Mouse (Mus musculus) stomach, postnatal 0 days (tissue): Measurements from ENCODE around the gene Rpn1. TPM values are rescaled to one million over a fixed set of nuclear protein-coding genes. Genes with fewer than 3 reads are reported as not detected.
"Not testable (repeated sequence)": the region's sequence is repeated elsewhere in the genome, so short reads cannot be mapped to it uniquely, and the experiment has no call there.

Experiments
- ATAC-seq: fragments of 200-750 bp; cut with Nextera tagmentation; 2 replicates; pipeline ENCODE4 v1.8.0; 2017; ENCODE audit not compliant: low FRiP score, low TSS enrichment
- DNase-seq: peaks from one replicate; pipeline ENCODE4 v3.0.0-alpha.2; 2016; ENCODE audit warnings: low spot score
- H3K27ac ChIP-seq: fragments of 300-500 bp; sonication (generic); replicated peaks from 2 replicates; pipeline ENCODE4 v1.5.1; 2014; ENCODE audit warnings: mild to moderate bottlenecking, control low read depth
- H3K27me3 ChIP-seq: fragments of 300-500 bp; sonication (generic); 2 replicates; pipeline ENCODE4 v1.6.1; 2014; ENCODE audit warnings: low read length; ENCODE audit not compliant: control insufficient read depth, insufficient read depth
- H3K36me3 ChIP-seq: fragments of 300-500 bp; sonication (generic); 2 replicates; pipeline ENCODE4 v1.6.1; 2014; ENCODE audit warnings: low read length, mixed read lengths; ENCODE audit not compliant: control insufficient read depth, insufficient read depth
- H3K4me1 ChIP-seq: fragments of 300-500 bp; sonication (generic); replicated peaks from 2 replicates; pipeline ENCODE4 v1.6.1; 2014; ENCODE audit warnings: antibody characterized with exemption; ENCODE audit not compliant: control insufficient read depth, insufficient read depth
- H3K4me2 ChIP-seq: fragments of 300-500 bp; sonication (generic); replicated peaks from 2 replicates; pipeline ENCODE4 v1.6.1; 2014; ENCODE audit warnings: low read depth, mild to moderate bottlenecking, control low read depth, moderate library complexity
- H3K4me3 ChIP-seq: fragments of 300-500 bp; sonication (generic); 2 replicates; pipeline ENCODE4 v1.5.1; 2014; ENCODE audit warnings: low read depth, low read length, control low read depth
- H3K9ac ChIP-seq: fragments of 300-500 bp; sonication (generic); 2 replicates; pipeline ENCODE4 v1.6.1; 2014; ENCODE audit warnings: mild to moderate bottlenecking, low read length, control low read depth, mixed read lengths
- H3K9me3 ChIP-seq: fragments of 300-500 bp; sonication (generic); 2 replicates; pipeline ENCODE4 v1.6.1; 2016; ENCODE audit warnings: low read length; ENCODE audit not compliant: control insufficient read depth
- CTCF ChIP-seq: IDR thresholded peaks from 2 replicates; pipeline ENCODE4 v1.5.1; 2016; ENCODE audit warnings: antibody characterized with exemption, low read depth, mild to moderate bottlenecking, moderate library complexity
- EP300 ChIP-seq: optimal IDR thresholded peaks from 2 replicates; pipeline ENCODE3; 2016; ENCODE audit warnings: antibody characterized with exemption
- WGBS: fragments of 180-500 bp; shearing (Covaris S2); extraction: QIAGEN DNeasy Blood & Tissue Kit; methylation state at CpG from one replicate; pipeline ENCODE4 v1.1.7; 2014; 5-methylcytosine and 5-hydroxymethylcytosine counted together
- polyA plus RNA-seq: library from polyadenylated mRNA; unstranded; fragments of >200 nt; fragmentation: Nextera tagmentation; extraction: Ambion mirVana; gene quantifications from 2 replicates; pipeline ENCODE4 v1.2.1, GENCODE M21; 2015

The Rpn1 gene
- polyA plus RNA-seq, 1 experiment from 2014 or later = 266 TPM

- no peak for ATAC-seq
- 80% methylated on average over 5 of the region's 5 CpGs for WGBS
- no peak for TF ChIP-seq EP300
- peak; percentile 16; the same call in 1 of the 2 replicates for TF ChIP-seq CTCF
- no peaks in the 10 kb centered on the region for H3K36me3 ChIP-seq
- no peak overlapping the region for H3K9ac ChIP-seq
- H3K4me2 ChIP-seq = no peak overlapping the region
- no peak overlapping the region for H3K4me3 ChIP-seq
- H3K4me1 ChIP-seq = peaks cover 2% of the 10 kb centered on the region; the same call in 1 of the 2 replicates
- no peak overlapping the region for H3K27ac ChIP-seq
- DNase-seq = no peak
- H3K9me3 ChIP-seq = no peaks in the 10 kb centered on the region
- H3K27me3 ChIP-seq = no peaks in the 10 kb centered on the region
Measured at GRCm38 (mm10) chr6:88119309-88119708, 35.0 kb downstream of the Rpn1 start.

DNA sequence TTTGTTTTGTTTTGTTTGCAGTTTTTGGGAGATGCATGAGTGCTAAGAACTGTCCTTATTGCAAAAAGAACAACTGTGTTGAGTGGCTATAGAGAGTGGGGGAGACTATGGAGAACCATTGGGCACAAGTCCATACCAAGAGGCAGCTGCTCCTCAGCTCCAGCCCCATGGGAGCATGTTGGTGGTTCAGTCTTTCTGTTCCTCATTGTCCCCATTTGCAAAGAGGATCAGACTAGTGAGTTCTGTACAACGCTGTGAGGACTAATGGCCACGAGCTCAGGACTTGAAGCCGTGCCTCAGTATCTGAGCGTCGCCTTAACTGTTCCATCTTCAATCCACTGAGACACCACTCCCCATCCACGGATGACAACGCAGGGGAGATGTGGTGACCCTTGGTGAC, 36.5 kb downstream of the Rpn1 start:
- no peak overlapping the region for H3K4me3 ChIP-seq
- ATAC-seq (no peak), DNase-seq (no peak)
- H3K4me1 ChIP-seq = peaks cover 2% of the 10 kb centered on the region; the same call in 1 of the 2 replicates
- no peak overlapping the region for H3K9ac ChIP-seq
- H3K9me3 ChIP-seq = no peaks in the 10 kb centered on the region
- no peaks in the 10 kb centered on the region for H3K27me3 ChIP-seq
- WGBS = 86% methylated on average over 7 of the region's 7 CpGs
- H3K36me3 ChIP-seq = no peaks in the 10 kb centered on the region
- H3K4me2 ChIP-seq = no peak overlapping the region
- TF ChIP-seq CTCF (no peak), EP300 (no peak)
- no peak overlapping the region for H3K27ac ChIP-seq

DNA sequence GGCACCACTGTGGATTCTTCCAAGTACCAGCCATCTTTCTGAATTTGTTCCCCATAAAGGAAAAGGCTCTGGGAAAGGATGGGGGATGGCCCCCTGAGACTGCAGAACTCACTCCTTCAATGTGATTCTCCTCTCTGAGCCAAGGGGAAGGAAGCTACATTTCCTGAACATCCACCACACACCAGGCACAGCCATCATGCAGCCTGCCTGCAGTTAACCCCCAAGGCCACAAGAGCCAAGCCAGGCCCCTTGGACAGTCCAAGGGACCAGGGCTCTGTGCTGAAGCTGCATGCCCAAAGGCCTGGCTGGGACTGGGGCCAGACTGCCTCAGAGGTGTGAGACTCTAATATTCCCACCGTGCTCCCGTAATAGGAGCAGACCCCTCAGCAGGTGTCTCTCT, 37.5 kb downstream of the Rpn1 start:
- 77% methylated on average over 2 of the region's 2 CpGs for WGBS
- no peak overlapping the region for H3K27ac ChIP-seq
- TF ChIP-seq EP300 = no peak
- no peak for TF ChIP-seq CTCF

DNA sequence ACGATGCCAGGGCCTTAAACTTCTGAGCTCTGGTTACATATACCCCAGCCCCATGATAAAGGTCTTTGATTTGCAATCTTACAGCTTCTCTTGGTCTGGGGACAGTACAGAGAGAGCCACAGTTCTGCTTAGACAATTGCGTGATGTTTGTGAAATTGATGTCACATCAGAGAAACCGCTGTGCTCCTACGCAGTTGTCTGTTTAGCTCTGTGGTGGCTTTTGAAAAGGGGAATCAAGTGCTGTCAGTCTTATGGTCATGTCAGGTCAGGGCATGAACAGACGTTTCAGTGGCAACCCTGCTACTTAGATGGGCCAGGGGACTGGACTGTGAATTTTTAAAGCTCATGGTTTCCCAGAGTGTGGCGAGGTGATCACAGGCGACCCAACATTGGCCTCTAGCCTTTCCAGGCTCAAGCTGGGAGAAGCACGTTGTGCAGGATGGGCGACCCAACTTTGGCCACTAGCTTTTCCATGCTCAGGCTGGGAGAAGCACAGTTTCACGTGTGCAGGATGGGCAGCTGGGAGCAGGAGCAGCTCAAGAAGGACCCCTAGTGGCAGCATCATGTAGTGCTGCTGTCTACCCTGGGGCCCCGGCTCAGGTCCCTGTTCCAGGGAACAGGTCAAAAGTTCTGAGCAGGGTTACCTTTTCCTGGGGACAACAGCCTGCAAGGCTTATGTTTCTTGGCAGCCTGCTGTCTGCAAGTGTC, 39.0 kb downstream of the Rpn1 start:
- DNase-seq (peak; percentile 61), ATAC-seq (peak; percentile 44)
- peak; percentile 69 for TF ChIP-seq CTCF
- no peak for TF ChIP-seq EP300
- Histone ChIP-seq H3K27me3 (no peaks in the 10 kb centered on the region), H3K36me3 (no peaks in the 10 kb centered on the region), H3K27ac (no peak overlapping the region), H3K4me1 (peaks cover 2% of the 10 kb centered on the region; the same call in 1 of the 2 replicates), H3K4me2 (no peak overlapping the region), H3K4me3 (no peak overlapping the region), H3K9ac (no peak overlapping the region), H3K9me3 (no peaks in the 10 kb centered on the region)
- WGBS = 44% methylated on average over 11 of the region's 11 CpGs

More for the DNA sequence above, 37.5 kb downstream of the Rpn1 start:
- Histone ChIP-seq H3K27me3 (no peaks in the 10 kb centered on the region), H3K9ac (no peak overlapping the region), H3K4me2 (no peak overlapping the region), H3K36me3 (no peaks in the 10 kb centered on the region), H3K4me3 (no peak overlapping the region), H3K4me1 (peaks cover 2% of the 10 kb centered on the region; the same call in 1 of the 2 replicates), H3K9me3 (no peaks in the 10 kb centered on the region)
- ATAC-seq = no peak
- no peak for DNase-seq

GRCm38 (mm10) chr6:88123858-88124261, 39.6 kb downstream of the Rpn1 start:
- ATAC-seq = peak; percentile 89
- peak; percentile 84 for DNase-seq
- no peak overlapping the region for H3K4me2 ChIP-seq
- H3K27ac ChIP-seq = no peak overlapping the region
- TF ChIP-seq EP300 = no peak
- peak; percentile 85 for TF ChIP-seq CTCF
- no peaks in the 10 kb centered on the region for H3K9me3 ChIP-seq
- H3K4me3 ChIP-seq = no peak overlapping the region
- H3K27me3 ChIP-seq = no peaks in the 10 kb centered on the region
- H3K9ac ChIP-seq = no peak overlapping the region
- H3K36me3 ChIP-seq = no peaks in the 10 kb centered on the region
- 3% methylated on average over 9 of the region's 9 CpGs for WGBS
- H3K4me1 ChIP-seq = peaks cover 2% of the 10 kb centered on the region; the same call in 1 of the 2 replicates

DNA sequence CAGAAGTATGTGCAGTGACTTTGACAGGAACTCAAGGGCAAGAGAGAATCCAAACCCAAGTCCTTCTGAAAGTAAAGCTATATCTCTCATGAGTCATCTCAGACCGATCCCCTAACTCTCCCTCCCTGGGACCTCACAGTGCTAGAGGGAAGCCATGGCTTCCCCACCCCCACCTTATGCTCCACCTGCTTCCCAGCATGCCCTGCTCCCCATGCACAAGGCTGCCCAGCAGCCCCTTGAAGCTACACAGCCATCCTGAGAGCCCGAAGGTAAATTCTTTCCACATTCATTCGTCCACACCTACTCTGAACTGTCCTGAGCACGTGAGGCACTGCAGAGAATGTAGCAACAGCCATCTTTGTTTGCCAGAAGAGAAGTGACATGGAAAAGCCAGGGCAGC, 40.3 kb downstream of the Rpn1 start:
- no peaks in the 10 kb centered on the region for H3K36me3 ChIP-seq
- no peaks in the 10 kb centered on the region for H3K9me3 ChIP-seq
- H3K27ac ChIP-seq = no peak overlapping the region
- no peaks in the 10 kb centered on the region for H3K27me3 ChIP-seq
- peaks cover 2% of the 10 kb centered on the region; the same call in 1 of the 2 replicates for H3K4me1 ChIP-seq
- TF ChIP-seq EP300 (no peak), CTCF (no peak)
- DNase-seq (no peak), ATAC-seq (no peak)
- no peak overlapping the region for H3K4me2 ChIP-seq
- 66% methylated on average over 4 of the region's 4 CpGs for WGBS
- H3K9ac ChIP-seq = no peak overlapping the region
- H3K4me3 ChIP-seq = no peak overlapping the region

DNA sequence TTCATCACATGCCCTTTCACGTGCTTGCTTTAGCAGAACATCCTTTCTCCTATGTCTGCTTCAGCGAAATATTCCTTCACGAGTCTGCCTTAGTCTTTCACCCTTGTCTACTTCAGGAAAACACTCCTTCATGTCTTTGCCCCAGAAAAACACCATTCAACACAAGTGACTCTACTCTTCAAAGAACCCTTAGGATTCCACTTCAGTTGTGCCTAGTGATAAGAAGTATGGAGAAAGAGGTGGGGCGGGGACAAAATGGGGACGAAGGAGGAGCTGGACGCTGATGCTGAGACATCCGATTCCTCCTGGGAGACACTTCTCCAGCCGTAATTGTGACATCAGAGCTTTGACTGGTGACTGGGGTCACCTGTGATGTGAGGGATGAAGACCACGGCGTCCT, 41.5 kb downstream of the Rpn1 start:
- not testable (repeated sequence) for H3K36me3 ChIP-seq, H3K27ac ChIP-seq, H3K4me3 ChIP-seq, H3K9me3 ChIP-seq, H3K27me3 ChIP-seq, DNase-seq, ATAC-seq, H3K4me1 ChIP-seq, H3K9ac ChIP-seq, H3K4me2 ChIP-seq
- WGBS = 89% methylated on average over 10 of the region's 10 CpGs
